Mouse (Mus musculus): ENCODE results near the gene Cfap54.

- TF ChIP-seq POLR2A (IDR thresholded peaks at IDR 0.05; ENCODE audit: insufficient read depth, low read depth, low read length) (no peak), CTCF (IDR thresholded peaks at IDR 0.05; ENCODE audit: insufficient read depth, low read depth, low read length) (no peak)
Observed at GRCm38 (mm10) chr10:93069721-93070120, 11.7 kb downstream of the Cfap54 start.
